Mouse (Mus musculus): ENCODE results near the gene Acap2.

DNA sequence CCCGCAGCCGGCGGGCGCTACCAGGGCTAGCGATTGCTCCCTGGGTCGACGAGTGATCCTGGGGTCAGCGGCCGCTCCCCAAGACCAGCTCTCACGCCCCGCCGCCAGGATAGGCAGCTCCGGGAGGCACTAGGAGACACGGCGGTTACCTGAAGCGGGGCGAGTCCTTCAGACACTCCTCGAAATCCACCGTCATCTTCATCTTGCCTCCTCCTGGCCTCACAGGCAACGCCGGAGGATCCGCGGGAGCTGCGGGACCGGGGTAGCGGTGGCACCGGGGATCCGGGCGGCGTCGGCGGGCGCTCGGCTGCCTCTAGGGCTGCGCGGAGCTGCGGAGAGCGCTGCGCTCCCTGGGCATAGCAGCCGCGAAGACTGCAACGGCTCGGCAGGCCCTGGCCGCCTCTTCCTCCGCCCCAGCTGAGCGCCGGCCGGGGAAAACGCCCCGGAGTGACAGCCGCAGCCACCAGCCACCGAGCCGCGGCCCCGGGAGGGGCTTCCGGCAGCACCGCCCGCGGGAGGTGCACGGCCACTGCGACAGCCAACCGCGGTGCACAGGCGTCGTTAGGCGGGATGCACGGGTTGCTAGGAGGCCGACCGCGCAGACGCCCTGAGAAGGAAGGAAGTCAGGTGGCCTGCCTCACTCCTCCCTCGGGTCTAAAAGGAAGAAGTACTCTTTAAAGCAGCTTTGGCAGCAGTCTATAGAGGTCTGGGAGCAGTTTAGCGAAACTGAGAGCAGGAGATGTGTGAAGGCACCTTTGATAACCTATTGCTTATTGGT lies at the start of gene Acap2:
- TF ChIP-seq POLR2A (IDR thresholded peaks at IDR 0.05; ENCODE audit: borderline replicate concordance, low read depth, low read length) (peak; percentile 89; the same call in 1 of the 2 replicates), CTCF (IDR thresholded peaks at IDR 0.05; ENCODE audit: low read depth, low read length) (no peak)

All from bone marrow macrophage, adult 2 months (primary cell).